Mouse (Mus musculus): ENCODE measurements around the gene Hoxa11. TPM values are rescaled to one million over a fixed set of nuclear protein-coding genes. Genes with fewer than 3 reads are reported as not detected.
A peak's percentile ranks its signal among the peaks of the same experiment; 100 is the strongest.

The Hoxa11 gene
- polyA plus RNA-seq, 1 experiment from 2014 or later, result 0.09 TPM

GRCm38 (mm10) chr6:52200751-52201250 lies 44.8 kb downstream of the Hoxa11 start:
- Histone ChIP-seq H3K4me3 (ENCODE audit: low read depth, low read length) (peak overlapping the region; percentile 11; the same call in 1 of the 2 replicates), H3K4me2 (ENCODE audit: low read depth, low read length) (peak overlapping the region; percentile 99), H3K27me3 (ENCODE audit: control insufficient read depth, insufficient read depth, low read length) (no peaks in the 10 kb centered on the region), H3K9me3 (ENCODE audit: control insufficient read depth, low read length) (no peaks in the 10 kb centered on the region), H3K4me1 (ENCODE audit: control insufficient read depth, insufficient read depth, low read length) (peaks cover 84% of the 10 kb centered on the region), H3K36me3 (ENCODE audit: control insufficient read depth, insufficient read depth, low read length) (peaks cover 39% of the 10 kb centered on the region), H3K27ac (ENCODE audit: low read depth, low read length) (peak overlapping the region; percentile 35), H3K9ac (replicated peaks; ENCODE audit: low read depth, low read length) (no peak overlapping the region; the same call in 1 of the 2 replicates)
- 9% methylated on average over 10 of the region's 10 CpGs for WGBS
- no peak for ATAC-seq (ENCODE audit: low read depth)

GRCm38 (mm10) chr6:52200073-52200750 lies 45.4 kb downstream of the Hoxa11 start:
- Histone ChIP-seq H3K27me3 (ENCODE audit: control insufficient read depth, insufficient read depth, low read length) (no peaks in the 10 kb centered on the region), H3K4me1 (ENCODE audit: control insufficient read depth, insufficient read depth, low read length) (peaks cover 82% of the 10 kb centered on the region), H3K4me2 (ENCODE audit: low read depth, low read length) (peak overlapping the region; percentile 99), H3K36me3 (ENCODE audit: control insufficient read depth, insufficient read depth, low read length) (peaks cover 33% of the 10 kb centered on the region), H3K27ac (ENCODE audit: low read depth, low read length) (peak overlapping the region; percentile 35), H3K9ac (replicated peaks; ENCODE audit: low read depth, low read length) (no peak overlapping the region; the same call in 1 of the 2 replicates), H3K4me3 (ENCODE audit: low read depth, low read length) (peak overlapping the region; percentile 11; the same call in 1 of the 2 replicates), H3K9me3 (ENCODE audit: control insufficient read depth, low read length) (no peaks in the 10 kb centered on the region)
- ATAC-seq (ENCODE audit: low read depth), result no peak
- 4% methylated on average over 30 of the region's 30 CpGs for WGBS

- H3K4me3 ChIP-seq (ENCODE audit: low read depth, low read length), result no peak overlapping the region
- no peaks in the 10 kb centered on the region for H3K9me3 ChIP-seq (ENCODE audit: control insufficient read depth, low read length)
- no peak overlapping the region; the same call in 1 of the 2 replicates for H3K9ac ChIP-seq (replicated peaks; ENCODE audit: low read depth, low read length)
- peak overlapping the region; percentile 62; the same call in 1 of the 2 replicates for H3K27ac ChIP-seq (ENCODE audit: low read depth, low read length)
- 2% methylated on average over 10 of the region's 10 CpGs for WGBS
- H3K36me3 ChIP-seq (ENCODE audit: control insufficient read depth, insufficient read depth, low read length), result peaks cover 12% of the 10 kb centered on the region; the same call in 1 of the 2 replicates
- no peak for ATAC-seq (ENCODE audit: low read depth)
- H3K27me3 ChIP-seq (ENCODE audit: control insufficient read depth, insufficient read depth, low read length), result no peaks in the 10 kb centered on the region
- H3K4me2 ChIP-seq (ENCODE audit: low read depth, low read length), result peak overlapping the region; percentile 26; the same call in 1 of the 2 replicates
- peaks cover 78% of the 10 kb centered on the region for H3K4me1 ChIP-seq (ENCODE audit: control insufficient read depth, insufficient read depth, low read length)
Measured at GRCm38 (mm10) chr6:52197271-52197670, 48.3 kb downstream of the Hoxa11 start.

- peaks cover 78% of the 10 kb centered on the region for H3K4me1 ChIP-seq (ENCODE audit: control insufficient read depth, insufficient read depth, low read length)
- no peaks in the 10 kb centered on the region for H3K9me3 ChIP-seq (ENCODE audit: control insufficient read depth, low read length)
- no peak overlapping the region; the same call in 1 of the 2 replicates for H3K9ac ChIP-seq (replicated peaks; ENCODE audit: low read depth, low read length)
- no peaks in the 10 kb centered on the region for H3K27me3 ChIP-seq (ENCODE audit: control insufficient read depth, insufficient read depth, low read length)
- WGBS, result 11% methylated on average over 9 of the region's 9 CpGs
- no peak for ATAC-seq (ENCODE audit: low read depth)
- H3K27ac ChIP-seq (ENCODE audit: low read depth, low read length), result peak overlapping the region; percentile 62; the same call in 1 of the 2 replicates
- H3K4me2 ChIP-seq (ENCODE audit: low read depth, low read length), result peak overlapping the region; percentile 26; the same call in 1 of the 2 replicates
- peaks cover 8% of the 10 kb centered on the region; the same call in 1 of the 2 replicates for H3K36me3 ChIP-seq (ENCODE audit: control insufficient read depth, insufficient read depth, low read length)
- H3K4me3 ChIP-seq (ENCODE audit: low read depth, low read length), result no peak overlapping the region
Measured at GRCm38 (mm10) chr6:52196811-52197210, 48.8 kb downstream of the Hoxa11 start.

- Histone ChIP-seq H3K4me3 (ENCODE audit: low read depth, low read length) (no peak overlapping the region), H3K9ac (replicated peaks; ENCODE audit: low read depth, low read length) (no peak overlapping the region)
Measured at GRCm38 (mm10) chr6:52194690-52195089, 50.9 kb downstream of the Hoxa11 start.

More at GRCm38 (mm10) chr6:52194690-52195089, 50.9 kb downstream of the Hoxa11 start:
- Histone ChIP-seq H3K36me3 (ENCODE audit: control insufficient read depth, insufficient read depth, low read length) (peaks cover 4% of the 10 kb centered on the region; the same call in 1 of the 2 replicates), H3K9me3 (ENCODE audit: control insufficient read depth, low read length) (no peaks in the 10 kb centered on the region), H3K4me1 (ENCODE audit: control insufficient read depth, insufficient read depth, low read length) (peaks cover 75% of the 10 kb centered on the region), H3K27ac (ENCODE audit: low read depth, low read length) (peak overlapping the region; percentile 2), H3K4me2 (ENCODE audit: low read depth, low read length) (peak overlapping the region; percentile 21; the same call in 1 of the 2 replicates), H3K27me3 (ENCODE audit: control insufficient read depth, insufficient read depth, low read length) (no peaks in the 10 kb centered on the region)
- whole genome bisulfite sequencing, result 6% methylated on average over 10 of the region's 10 CpGs
- ATAC-seq (ENCODE audit: low read depth), result no peak

MicroRNAs encoded within 50 kb of the gene (microRNA counts, 519-probe panel; counts per million panel counts)
- 5,006 counts per million, percentile 70 among the panel's probes with 10 or more counts for microRNA mmu-miR-196b

Small RNA genes within 50 kb of the gene (microRNA-seq; reads per million reads assigned to microRNA genes)
- 3,283 reads per million, percentile 88 among the genes with 10 or more reads in this experiment for gene Mir196b

Other genes starting within 250 kb of the Hoxa11 start
- 26.1 and 31.5 TPM in 2 replicates for gene Skap2, start 233.3 kb downstream of the Hoxa11 start, polyA plus RNA-seq (2014; fragmentation: Nextera tagmentation; extraction: Ambion mirVana)
- 0.76 and 0.92 TPM in 2 replicates for gene Hoxa1, start 87.5 kb downstream of the Hoxa11 start, polyA plus RNA-seq (2014; fragmentation: Nextera tagmentation; extraction: Ambion mirVana)
- 7.0 and 8.8 TPM in 2 replicates for gene Hoxa2, start 81.0 kb downstream of the Hoxa11 start, polyA plus RNA-seq (2014; fragmentation: Nextera tagmentation; extraction: Ambion mirVana)
- gene 5730596B20Rik, start 68.3 kb downstream of the Hoxa11 start, polyA plus RNA-seq (2014; fragmentation: Nextera tagmentation; extraction: Ambion mirVana), result 1.8 and 2.2 TPM in 2 replicates
- gene Hoxa4, start 54.1 kb downstream of the Hoxa11 start, polyA plus RNA-seq (2014; fragmentation: Nextera tagmentation; extraction: Ambion mirVana), result 1.6 and 2.7 TPM in 2 replicates
- 20.9 and 30.6 TPM in 2 replicates for gene Hoxa5, start 41.2 kb downstream of the Hoxa11 start, polyA plus RNA-seq (2014; fragmentation: Nextera tagmentation; extraction: Ambion mirVana)
- 10.1 and 15.7 TPM in 2 replicates for gene Hoxa6, start 37.1 kb downstream of the Hoxa11 start, polyA plus RNA-seq (2014; fragmentation: Nextera tagmentation; extraction: Ambion mirVana)
- 10.8 and 13.4 TPM in 2 replicates for gene Hoxa3, start 32.5 kb downstream of the Hoxa11 start, polyA plus RNA-seq (2014; fragmentation: Nextera tagmentation; extraction: Ambion mirVana)
- 4.2 TPM in 1 of 2 replicates, not detected in the other for gene Gm28308, start 32.5 kb downstream of the Hoxa11 start, polyA plus RNA-seq (2014; fragmentation: Nextera tagmentation; extraction: Ambion mirVana)
- gene Hoxa7, start 24.0 kb downstream of the Hoxa11 start, polyA plus RNA-seq (2014; fragmentation: Nextera tagmentation; extraction: Ambion mirVana), result 90.8 and 110 TPM in 2 replicates
- 122 and 151 TPM in 2 replicates for gene Hoxa9, start 14.7 kb downstream of the Hoxa11 start, polyA plus RNA-seq (2014; fragmentation: Nextera tagmentation; extraction: Ambion mirVana)
- 50.5 and 79.4 TPM in 2 replicates for gene Hoxa10, start 5.0 kb downstream of the Hoxa11 start, polyA plus RNA-seq (2014; fragmentation: Nextera tagmentation; extraction: Ambion mirVana)
- gene Hoxa13, start 15.1 kb upstream of the Hoxa11 start, polyA plus RNA-seq (2014; fragmentation: Nextera tagmentation; extraction: Ambion mirVana), result not detected in 2 replicates
- 0.70 and 0.71 TPM in 2 replicates for gene Evx1, start 67.7 kb upstream of the Hoxa11 start, polyA plus RNA-seq (2014; fragmentation: Nextera tagmentation; extraction: Ambion mirVana)

All from neural tube, embryonic 14.5 days (tissue).